Mouse (Mus musculus): ENCODE measurements at regions not wholly inside any gene's neighbourhood (a gene's known extent, or its start where the extent isn't known, plus 50 kb on each side); places are given as distances from the start of the nearest gene placed in this dataset.

DNA sequence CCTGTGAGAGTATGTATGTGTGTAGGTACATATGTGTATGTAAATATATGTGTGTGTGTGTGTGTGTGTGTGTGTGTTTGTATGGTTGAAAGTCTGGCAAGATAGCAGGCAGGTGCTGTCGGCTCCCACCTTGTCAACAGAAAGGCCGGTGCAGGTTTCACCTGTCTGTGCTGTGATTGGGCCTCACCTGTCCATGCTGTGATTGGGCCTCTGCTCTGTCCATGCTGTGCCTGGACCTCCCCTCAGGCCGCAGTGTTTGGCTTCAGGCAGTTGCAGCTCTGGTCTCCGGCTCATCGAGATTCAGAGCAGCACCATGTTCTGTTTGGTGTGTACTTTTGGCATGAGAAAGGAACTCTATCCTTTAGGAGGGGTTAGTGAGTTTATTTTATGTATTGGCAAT lies 170.0 kb upstream of the A230072I06Rik start:
- Histone ChIP-seq H3K36me3 (replicated peaks; ENCODE audit: control insufficient read depth, insufficient read depth, low read length) (no peaks in the 10 kb centered on the region), H3K27me3 (ENCODE audit: control insufficient read depth, insufficient read depth, low read length) (0 out of 2 replicates have a peak, but pooled peaks cover 3% of the 10 kb centered on the region), H3K4me1 (ENCODE audit: control insufficient read depth, insufficient read depth) (no peaks in the 10 kb centered on the region), H3K4me3 (ENCODE audit: low read depth, low read length) (no peak overlapping the region), H3K4me2 (ENCODE audit: low read depth, low read length) (no peak overlapping the region), H3K9me3 (replicated peaks; ENCODE audit: control insufficient read depth, low read length) (no peaks in the 10 kb centered on the region), H3K9ac (replicated peaks; ENCODE audit: low read depth, low read length) (no peak overlapping the region), H3K27ac (ENCODE audit: low read depth) (no peak overlapping the region)
- ATAC-seq (ENCODE audit: insufficient read depth, low read depth) (no peak), DNase-seq (ENCODE audit: low spot score) (no peak)
- TF ChIP-seq CTCF (IDR thresholded peaks at IDR 0.05; ENCODE audit: low read depth) (no peak), EP300 (IDR thresholded peaks at IDR 0.05; ENCODE audit: low read depth) (no peak)
- 83% methylated on average over 5 of the region's 5 CpGs for WGBS

DNA sequence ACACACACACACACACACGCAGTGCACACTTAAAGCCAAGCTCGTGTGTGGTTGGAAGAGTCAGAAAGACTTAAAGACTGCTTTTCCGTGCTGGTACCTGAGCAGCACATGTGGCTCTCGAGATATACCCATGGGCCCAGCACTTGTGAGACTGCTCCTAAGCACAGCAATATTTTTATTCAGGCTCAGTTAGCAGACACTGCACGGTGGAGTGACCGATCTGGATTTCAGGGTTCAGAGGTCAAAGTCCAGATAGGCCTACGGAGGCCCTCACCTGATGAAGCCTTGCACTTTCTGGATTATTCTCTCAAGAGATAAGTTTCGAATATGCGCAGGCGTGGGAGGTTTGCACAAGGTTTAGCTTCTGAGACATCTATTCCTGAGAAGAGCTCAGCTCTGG lies 167.0 kb upstream of the A230072I06Rik start:
- no peak for ATAC-seq (ENCODE audit: insufficient read depth, low read depth)

DNA sequence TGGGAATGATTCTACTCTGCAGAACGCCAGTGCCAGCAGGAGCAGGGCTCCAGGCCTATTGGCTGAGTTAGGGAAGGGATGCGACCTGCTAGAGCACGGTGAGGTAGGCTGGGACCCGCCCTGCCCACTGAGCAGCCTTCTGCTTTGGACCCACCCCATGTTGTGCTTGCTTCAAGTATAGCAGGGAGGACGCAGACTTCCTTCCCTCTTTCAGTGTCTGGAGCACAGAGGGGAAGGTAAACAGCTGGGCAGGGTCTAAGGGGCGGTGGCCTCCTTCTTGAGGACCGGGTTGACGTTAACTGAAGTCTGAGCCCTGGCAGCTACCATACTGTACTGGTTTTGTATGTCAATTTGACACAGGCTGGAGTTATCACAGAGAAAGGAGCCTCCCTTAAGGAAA lies 165.6 kb upstream of the A230072I06Rik start:
- Histone ChIP-seq H3K9ac (replicated peaks; ENCODE audit: low read depth, low read length) (no peak overlapping the region), H3K4me1 (ENCODE audit: control insufficient read depth, insufficient read depth) (no peaks in the 10 kb centered on the region), H3K4me2 (ENCODE audit: low read depth, low read length) (no peak overlapping the region), H3K9me3 (replicated peaks; ENCODE audit: control insufficient read depth, low read length) (no peaks in the 10 kb centered on the region), H3K27ac (ENCODE audit: low read depth) (no peak overlapping the region), H3K4me3 (ENCODE audit: low read depth, low read length) (no peak overlapping the region), H3K36me3 (replicated peaks; ENCODE audit: control insufficient read depth, insufficient read depth, low read length) (no peaks in the 10 kb centered on the region), H3K27me3 (ENCODE audit: control insufficient read depth, insufficient read depth, low read length) (0 out of 2 replicates have a peak, but pooled peaks cover 3% of the 10 kb centered on the region)
- WGBS: 39% methylated on average over 8 of the region's 8 CpGs
- TF ChIP-seq EP300 (IDR thresholded peaks at IDR 0.05; ENCODE audit: low read depth): no peak
- TF ChIP-seq CTCF (IDR thresholded peaks at IDR 0.05; ENCODE audit: low read depth): no peak
- DNase-seq (ENCODE audit: low spot score) (no peak), ATAC-seq (ENCODE audit: insufficient read depth, low read depth) (no peak)

More for the DNA sequence above, 167.0 kb upstream of the A230072I06Rik start:
- H3K4me2 ChIP-seq (ENCODE audit: low read depth, low read length): no peak overlapping the region
- H3K27ac ChIP-seq (ENCODE audit: low read depth): no peak overlapping the region
- TF ChIP-seq CTCF (IDR thresholded peaks at IDR 0.05; ENCODE audit: low read depth) (no peak), EP300 (IDR thresholded peaks at IDR 0.05; ENCODE audit: low read depth) (no peak)
- H3K4me1 ChIP-seq (ENCODE audit: control insufficient read depth, insufficient read depth): no peaks in the 10 kb centered on the region
- no peak overlapping the region for H3K4me3 ChIP-seq (ENCODE audit: low read depth, low read length)
- no peak overlapping the region for H3K9ac ChIP-seq (replicated peaks; ENCODE audit: low read depth, low read length)
- DNase-seq (ENCODE audit: low spot score): no peak
- 0 out of 2 replicates have a peak, but pooled peaks cover 3% of the 10 kb centered on the region for H3K27me3 ChIP-seq (ENCODE audit: control insufficient read depth, insufficient read depth, low read length)
- no peaks in the 10 kb centered on the region for H3K36me3 ChIP-seq (replicated peaks; ENCODE audit: control insufficient read depth, insufficient read depth, low read length)
- no peaks in the 10 kb centered on the region for H3K9me3 ChIP-seq (replicated peaks; ENCODE audit: control insufficient read depth, low read length)
- 74% methylated on average over 10 of the region's 10 CpGs for WGBS

DNA sequence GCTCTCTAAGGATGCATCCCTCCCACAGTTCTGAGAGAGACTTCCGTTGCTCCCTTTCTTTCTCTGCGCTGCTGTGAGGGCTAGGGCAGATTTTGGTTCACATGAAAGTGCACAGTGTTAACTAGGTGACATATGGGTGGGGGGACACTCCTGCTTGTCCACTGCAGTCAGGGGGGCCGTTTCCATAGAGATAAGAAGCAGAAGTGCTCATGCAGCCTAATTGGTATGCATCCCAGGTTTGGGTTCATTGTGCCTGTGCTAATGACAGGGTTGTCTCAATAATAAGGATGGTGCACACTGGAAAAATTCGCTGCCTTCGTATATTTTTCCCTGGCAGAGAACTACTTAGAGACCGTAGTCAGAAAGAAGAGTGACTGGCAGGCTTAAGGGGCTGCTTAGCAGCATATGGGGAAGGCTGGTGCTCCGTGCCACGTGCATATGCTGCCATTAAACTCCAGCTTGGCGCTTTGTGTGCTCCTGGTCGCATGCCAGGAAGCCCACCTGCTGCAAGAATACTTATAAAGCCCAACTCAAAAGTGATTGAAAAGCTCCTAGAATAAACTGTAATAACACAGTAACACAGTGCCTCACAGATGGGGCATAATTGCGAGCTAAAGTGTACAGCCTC lies 152.1 kb upstream of the A230072I06Rik start:
- H3K9ac ChIP-seq (replicated peaks; ENCODE audit: low read depth, low read length): no peak overlapping the region
- no peak overlapping the region for H3K4me3 ChIP-seq (ENCODE audit: low read depth, low read length)
- no peaks in the 10 kb centered on the region for H3K9me3 ChIP-seq (replicated peaks; ENCODE audit: control insufficient read depth, low read length)
- ATAC-seq (ENCODE audit: insufficient read depth, low read depth) (no peak), DNase-seq (ENCODE audit: low spot score) (no peak)
- H3K4me1 ChIP-seq (ENCODE audit: control insufficient read depth, insufficient read depth): no peaks in the 10 kb centered on the region
- no peaks in the 10 kb centered on the region for H3K36me3 ChIP-seq (replicated peaks; ENCODE audit: control insufficient read depth, insufficient read depth, low read length)
- no peak overlapping the region for H3K27ac ChIP-seq (ENCODE audit: low read depth)
- H3K27me3 ChIP-seq (ENCODE audit: control insufficient read depth, insufficient read depth, low read length): peaks cover 11% of the 10 kb centered on the region; the same call in 1 of the 2 replicates
- no peak overlapping the region for H3K4me2 ChIP-seq (ENCODE audit: low read depth, low read length)
- WGBS: 62% methylated on average over 11 of the region's 11 CpGs
- TF ChIP-seq EP300 (IDR thresholded peaks at IDR 0.05; ENCODE audit: low read depth) (no peak), CTCF (IDR thresholded peaks at IDR 0.05; ENCODE audit: low read depth) (no peak)

DNA sequence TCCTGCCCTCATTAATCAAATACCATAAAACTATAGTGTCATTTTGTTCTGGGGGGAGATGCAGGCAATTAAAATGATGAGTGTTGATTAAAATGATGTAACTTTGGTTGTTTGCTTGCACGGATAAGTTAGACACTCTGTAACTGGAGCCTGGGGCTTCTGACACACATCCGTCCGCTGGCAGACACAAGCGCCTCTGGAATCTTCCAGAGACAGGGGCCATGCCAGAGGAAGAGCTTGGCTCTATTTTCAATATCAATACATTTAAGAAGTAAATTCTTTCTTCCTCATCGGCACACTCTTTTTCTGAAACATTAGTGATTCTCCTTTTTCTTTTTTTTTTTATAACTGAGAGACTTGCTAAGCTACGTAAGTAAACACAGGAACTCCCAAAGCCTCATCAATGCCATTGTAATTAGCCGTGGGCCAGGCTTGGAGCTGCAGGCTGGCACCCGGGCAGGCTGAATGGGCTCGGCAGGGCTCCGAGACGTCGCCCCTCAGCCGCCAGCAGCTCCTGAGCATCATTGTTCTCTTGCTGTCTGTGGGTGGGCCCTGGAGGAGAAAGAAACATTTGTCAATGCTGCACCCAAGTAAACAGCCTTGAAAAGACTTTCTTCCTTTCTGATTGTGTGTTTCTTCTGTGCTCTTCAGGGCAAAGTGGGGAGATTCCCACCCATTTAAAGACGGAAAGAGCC lies 151.4 kb upstream of the A230072I06Rik start:
- Histone ChIP-seq H3K9me3 (replicated peaks; ENCODE audit: control insufficient read depth, low read length) (no peaks in the 10 kb centered on the region), H3K9ac (replicated peaks; ENCODE audit: low read depth, low read length) (no peak overlapping the region), H3K27me3 (ENCODE audit: control insufficient read depth, insufficient read depth, low read length) (peaks cover 11% of the 10 kb centered on the region; the same call in 1 of the 2 replicates), H3K36me3 (replicated peaks; ENCODE audit: control insufficient read depth, insufficient read depth, low read length) (no peaks in the 10 kb centered on the region), H3K27ac (ENCODE audit: low read depth) (no peak overlapping the region), H3K4me3 (ENCODE audit: low read depth, low read length) (no peak overlapping the region), H3K4me1 (ENCODE audit: control insufficient read depth, insufficient read depth) (no peaks in the 10 kb centered on the region), H3K4me2 (ENCODE audit: low read depth, low read length) (no peak overlapping the region)
- no peak for ATAC-seq (ENCODE audit: insufficient read depth, low read depth)
- WGBS: 53% methylated on average over 14 of the region's 14 CpGs
- DNase-seq (ENCODE audit: low spot score): no peak
- TF ChIP-seq EP300 (IDR thresholded peaks at IDR 0.05; ENCODE audit: low read depth) (no peak), CTCF (IDR thresholded peaks at IDR 0.05; ENCODE audit: low read depth) (no peak)
